Mouse (Mus musculus) macrophage (primary cell): ENCODE measurements around the gene Itga1. TPM values are rescaled to one million over a fixed set of nuclear protein-coding genes. Genes with fewer than 3 reads are reported as not detected.
A peak's percentile ranks its signal among the peaks of the same experiment; 100 is the strongest.

Experiments
- H3K27ac ChIP-seq: fragments of 350-480 bp; formaldehyde crosslinking; 2 replicates; pipeline ENCODE4 v1.9.0; 2021
- H3K36me3 ChIP-seq: fragments of 350-480 bp; formaldehyde crosslinking; 2 replicates; pipeline ENCODE4 v1.9.0; 2021; ENCODE audit errors: inconsistent target
- H3K4me3 ChIP-seq: fragments of 350-480 bp; formaldehyde crosslinking; 2 replicates; pipeline ENCODE4 v1.9.0; 2021; ENCODE audit errors: inconsistent target
- H3K79me2 ChIP-seq: fragments of 350-480 bp; formaldehyde crosslinking; 2 replicates; pipeline ENCODE4 v1.9.0; 2021; ENCODE audit errors: inconsistent target
- whole genome bisulfite sequencing: methylation state at CpG from one replicate; pipeline ENCODE4 v1.1.7; 2026; ENCODE audit warnings: inconsistent platforms; ENCODE audit not compliant: missing documents; 5-methylcytosine and 5-hydroxymethylcytosine counted together
- polyA plus RNA-seq: library from polyadenylated mRNA; stranded (reverse); fragments of 250-400 nt; gene quantifications from 3 replicates; pipeline ENCODE4 v1.2.4, GENCODE M21; 2018; ENCODE audit warnings: inconsistent platforms

Itga1 gene
- polyA plus RNA-seq, 1 experiment from 2014 or later, result 0.33 TPM

- Histone ChIP-seq H3K79me2 (peaks cover 26% of the 10 kb centered on the region; the same call in 1 of the 2 replicates), H3K36me3 (no peaks in the 10 kb centered on the region), H3K27ac (peak within 1 kb of the TSS; percentile 46), H3K4me3 (peak within 1 kb of the TSS; percentile 59)
- WGBS, result 2% methylated on average over 60 of the region's 60 CpGs
Measured at GRCm38 (mm10) chr13:115090069-115090976, 11.4 kb downstream of the Itga1 start, which contains the start of gene Pelo. Gene Pelo (minus strand): TSS chr13:115090186.

GRCm38 (mm10) chr13:115089395-115090025, 12.3 kb downstream of the Itga1 start:
- H3K4me3 ChIP-seq, result peak overlapping the region; percentile 59
- 6% methylated on average over 24 of the region's 35 CpGs for WGBS
- H3K36me3 ChIP-seq, result no peaks in the 10 kb centered on the region
- H3K79me2 ChIP-seq, result peaks cover 21% of the 10 kb centered on the region; the same call in 1 of the 2 replicates
- 0 out of 2 replicates have a peak overlapping the region, but pooled peaks have one; percentile 19 for H3K27ac ChIP-seq

- H3K79me2 ChIP-seq, result peaks cover 21% of the 10 kb centered on the region; the same call in 1 of the 2 replicates
- no peak overlapping the region for H3K27ac ChIP-seq
- no peaks in the 10 kb centered on the region for H3K36me3 ChIP-seq
- peak overlapping the region; percentile 59 for H3K4me3 ChIP-seq
- 54% methylated on average over 11 of the region's 11 CpGs for WGBS
Measured at GRCm38 (mm10) chr13:115089020-115089394, 12.8 kb downstream of the Itga1 start.

GRCm38 (mm10) chr13:115085974-115086373, 15.8 kb downstream of the Itga1 start:
- no peaks in the 10 kb centered on the region for H3K36me3 ChIP-seq
- H3K79me2 ChIP-seq, result peaks cover 21% of the 10 kb centered on the region; the same call in 1 of the 2 replicates
- 77% methylated on average over 6 of the region's 6 CpGs for WGBS
- H3K4me3 ChIP-seq, result no peak overlapping the region
- H3K27ac ChIP-seq, result no peak overlapping the region

GRCm38 (mm10) chr13:115082339-115082738, 19.4 kb downstream of the Itga1 start:
- Histone ChIP-seq H3K27ac (no peak overlapping the region), H3K36me3 (no peaks in the 10 kb centered on the region), H3K4me3 (no peak overlapping the region), H3K79me2 (peaks cover 2% of the 10 kb centered on the region; the same call in 1 of the 2 replicates)
- 92% methylated on average over 7 of the region's 7 CpGs for WGBS

GRCm38 (mm10) chr13:115079996-115080585, 21.7 kb downstream of the Itga1 start:
- Histone ChIP-seq H3K27ac (no peak overlapping the region), H3K79me2 (no peaks in the 10 kb centered on the region), H3K4me3 (no peak overlapping the region), H3K36me3 (no peaks in the 10 kb centered on the region)
- 96% methylated on average over 3 of the region's 3 CpGs for WGBS

- Histone ChIP-seq H3K27ac (no peak overlapping the region), H3K4me3 (no peak overlapping the region), H3K36me3 (no peaks in the 10 kb centered on the region), H3K79me2 (no peaks in the 10 kb centered on the region)
- 80% methylated on average over 6 of the region's 6 CpGs for WGBS
Measured at GRCm38 (mm10) chr13:115078997-115079685, 22.6 kb downstream of the Itga1 start.

- H3K36me3 ChIP-seq, result no peaks in the 10 kb centered on the region
- no peak overlapping the region for H3K27ac ChIP-seq
- H3K4me3 ChIP-seq, result no peak overlapping the region
- 45% methylated on average over 9 of the region's 9 CpGs for WGBS
- H3K79me2 ChIP-seq, result no peaks in the 10 kb centered on the region
Measured at GRCm38 (mm10) chr13:115077346-115078134, 24.2 kb downstream of the Itga1 start.

GRCm38 (mm10) chr13:115072386-115072785, 29.4 kb downstream of the Itga1 start:
- H3K36me3 ChIP-seq, result no peaks in the 10 kb centered on the region
- no peak overlapping the region for H3K4me3 ChIP-seq
- 97% methylated on average over 6 of the region's 6 CpGs for WGBS
- H3K79me2 ChIP-seq, result no peaks in the 10 kb centered on the region
- H3K27ac ChIP-seq, result no peak overlapping the region

GRCm38 (mm10) chr13:115071431-115071830, 30.3 kb downstream of the Itga1 start:
- no peak overlapping the region for H3K4me3 ChIP-seq
- H3K36me3 ChIP-seq, result no peaks in the 10 kb centered on the region
- no peak overlapping the region for H3K27ac ChIP-seq
- H3K79me2 ChIP-seq, result no peaks in the 10 kb centered on the region
- 95% methylated on average over 3 of the region's 3 CpGs for WGBS

- WGBS, result 50% methylated on average over 1 of the region's 1 CpGs
- Histone ChIP-seq H3K27ac (no peak overlapping the region), H3K4me3 (no peak overlapping the region), H3K79me2 (no peaks in the 10 kb centered on the region), H3K36me3 (no peaks in the 10 kb centered on the region)
Measured at GRCm38 (mm10) chr13:115067968-115068330, 33.8 kb downstream of the Itga1 start.

- no peak overlapping the region for H3K4me3 ChIP-seq
- WGBS, result 86% methylated on average over 4 of the region's 4 CpGs
- no peaks in the 10 kb centered on the region for H3K79me2 ChIP-seq
- no peaks in the 10 kb centered on the region for H3K36me3 ChIP-seq
- no peak overlapping the region for H3K27ac ChIP-seq
Measured at GRCm38 (mm10) chr13:115067324-115067967, 34.3 kb downstream of the Itga1 start.

- no peak overlapping the region for H3K4me3 ChIP-seq
- H3K79me2 ChIP-seq, result no peaks in the 10 kb centered on the region
- WGBS, result 92% methylated on average over 5 of the region's 5 CpGs
- H3K36me3 ChIP-seq, result no peaks in the 10 kb centered on the region
- H3K27ac ChIP-seq, result no peak overlapping the region
Measured at GRCm38 (mm10) chr13:115057555-115057954, 44.2 kb downstream of the Itga1 start.
